Mouse (Mus musculus) heart, adult 11 months (tissue): ENCODE results near the gene Zfp93.
"Not testable (repeated sequence)": the region's sequence is repeated elsewhere in the genome, so short reads cannot be mapped to it uniquely, and the experiment has no call there.

Experiments
- DNase-seq: peaks from one replicate; pipeline ENCODE4 v3.0.0; 2022

The Zfp93 gene

GRCm38 (mm10) chr7:24270288-24270672 lies at the start of gene Zfp93:
TSS of gene Zfp93 (plus strand) at chr7:24270420.
- peak; percentile 98 for DNase-seq

GRCm38 (mm10) chr7:24237040-24237791 lies 33.0 kb upstream of the Zfp93 start, which contains the start of gene Zfp109:
TSS of gene Zfp109 (minus strand) at chr7:24237560.
- DNase-seq: peak; percentile 95

- DNase-seq: peak; percentile 85
Observed at GRCm38 (mm10) chr7:24253779-24254615, 16.2 kb upstream of the Zfp93 start.

GRCm38 (mm10) chr7:24254633-24255474 lies 15.4 kb upstream of the Zfp93 start, which contains the start of gene Zfp108:
TSS of gene Zfp108 (plus strand) at chr7:24254794.
- peak; percentile 98 for DNase-seq

DNA sequence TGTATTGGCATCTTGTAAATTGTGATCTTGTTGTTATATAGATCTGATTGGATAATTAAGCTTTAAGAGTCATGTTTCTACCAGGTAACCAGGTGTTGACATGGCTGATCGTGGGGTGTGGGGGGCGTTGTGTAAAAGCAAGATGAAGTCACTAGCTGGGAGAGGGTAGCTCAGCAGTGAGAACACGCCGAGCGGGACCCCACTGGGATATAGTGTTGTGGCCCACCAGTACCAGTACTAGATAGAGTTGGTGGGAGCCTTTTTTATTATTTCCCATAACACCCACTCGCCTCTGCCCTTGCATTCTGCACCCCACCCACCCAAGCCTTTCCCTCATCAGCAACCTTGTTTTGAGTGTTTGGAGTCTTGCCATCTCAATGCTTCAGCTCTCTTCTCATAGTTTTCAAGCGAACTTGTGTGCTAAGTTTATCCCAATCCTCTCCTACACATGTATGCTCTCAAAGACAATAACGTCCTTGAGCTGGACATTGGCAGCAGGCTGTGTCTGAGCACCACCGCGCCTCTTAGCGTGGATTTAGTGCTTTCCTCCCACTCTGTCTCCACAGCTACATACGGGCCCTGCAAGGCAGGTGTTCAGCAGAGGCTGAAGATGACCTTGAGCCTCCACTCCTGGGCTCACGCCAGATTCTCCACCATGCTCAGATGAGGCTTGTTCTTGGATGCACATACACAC lies 10.8 kb upstream of the Zfp93 start:
- peak; percentile 81 for DNase-seq

GRCm38 (mm10) chr7:24260000-24260312 lies 10.3 kb upstream of the Zfp93 start:
- no peak for DNase-seq

GRCm38 (mm10) chr7:24268176-24269155 lies 1.8 kb upstream of the Zfp93 start:
- no peak for DNase-seq

DNA sequence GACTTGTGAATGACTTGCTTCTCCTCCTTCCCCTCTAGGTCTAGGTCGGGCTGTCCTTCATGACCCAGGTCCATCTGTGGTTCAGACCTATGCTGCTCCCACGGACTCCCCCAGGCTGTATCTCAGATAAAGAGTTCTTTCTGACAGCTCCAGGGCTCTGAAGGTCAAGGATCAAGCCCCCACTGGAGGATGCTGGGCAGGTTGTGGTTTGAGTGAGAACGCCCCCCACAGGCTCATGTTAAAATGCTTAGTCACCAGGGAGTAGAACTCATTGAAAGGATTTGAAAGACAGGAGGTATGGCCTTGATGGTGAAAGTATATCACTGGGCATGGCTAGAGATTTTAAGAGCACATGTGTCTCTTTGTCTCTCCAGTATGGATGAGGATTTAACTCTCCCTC lies 964 bp upstream of the Zfp93 start:
- peak; percentile 82 for DNase-seq

DNA sequence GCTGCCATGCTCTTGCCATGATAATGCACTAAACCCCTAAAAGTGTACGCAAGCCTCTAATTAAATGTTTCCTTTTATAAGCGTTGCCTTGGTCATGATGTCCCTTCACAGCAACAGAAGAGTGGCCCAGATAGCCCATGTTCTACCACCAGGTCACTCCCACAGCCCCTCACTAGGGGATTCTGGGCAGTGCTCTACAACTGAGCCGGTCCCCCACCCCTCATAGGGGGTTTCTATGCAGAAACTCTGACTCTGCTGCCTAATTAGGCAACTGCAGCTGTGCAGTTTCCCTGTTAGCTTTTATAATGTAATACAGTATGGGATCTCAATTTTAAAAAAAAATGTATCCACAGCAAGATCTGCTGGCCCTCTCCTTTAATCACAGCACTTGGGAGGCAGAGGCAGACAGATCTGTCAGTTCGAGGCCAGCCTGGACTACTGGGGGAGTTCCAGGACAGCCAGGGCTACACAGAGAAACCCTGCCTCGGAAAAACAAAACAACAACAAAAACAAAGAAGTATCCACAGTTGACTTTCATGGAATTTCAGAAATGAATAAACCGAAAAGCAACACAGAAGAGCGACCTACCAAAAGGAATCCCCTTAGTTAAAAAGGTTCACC lies 443 bp upstream of the Zfp93 start:
- no peak for DNase-seq

DNA sequence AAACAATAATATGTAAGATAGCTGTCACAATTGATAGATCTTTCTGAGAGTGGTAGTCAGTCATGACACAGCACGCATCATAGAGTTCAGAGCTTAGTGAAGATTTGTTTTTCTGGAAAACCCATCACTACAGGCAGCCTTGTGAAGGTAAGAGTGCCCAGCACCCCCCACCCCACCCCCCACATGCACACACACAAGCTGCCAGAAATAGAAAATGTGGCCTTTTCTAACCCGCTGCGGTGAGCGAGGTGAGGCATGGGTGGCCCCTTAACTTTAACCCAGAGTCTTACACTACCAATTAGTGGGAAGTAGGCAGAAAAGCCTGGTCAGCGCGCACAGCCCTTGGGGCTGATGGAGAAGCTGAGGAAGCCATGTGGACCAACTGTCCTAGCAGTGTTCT lies 971 bp downstream of the Zfp93 start:
- DNase-seq: no peak

GRCm38 (mm10) chr7:24274456-24274855 lies 4.2 kb downstream of the Zfp93 start:
- no peak for DNase-seq

- not testable (repeated sequence) for DNase-seq
Observed at GRCm38 (mm10) chr7:24278771-24279170, 8.6 kb downstream of the Zfp93 start.

DNA sequence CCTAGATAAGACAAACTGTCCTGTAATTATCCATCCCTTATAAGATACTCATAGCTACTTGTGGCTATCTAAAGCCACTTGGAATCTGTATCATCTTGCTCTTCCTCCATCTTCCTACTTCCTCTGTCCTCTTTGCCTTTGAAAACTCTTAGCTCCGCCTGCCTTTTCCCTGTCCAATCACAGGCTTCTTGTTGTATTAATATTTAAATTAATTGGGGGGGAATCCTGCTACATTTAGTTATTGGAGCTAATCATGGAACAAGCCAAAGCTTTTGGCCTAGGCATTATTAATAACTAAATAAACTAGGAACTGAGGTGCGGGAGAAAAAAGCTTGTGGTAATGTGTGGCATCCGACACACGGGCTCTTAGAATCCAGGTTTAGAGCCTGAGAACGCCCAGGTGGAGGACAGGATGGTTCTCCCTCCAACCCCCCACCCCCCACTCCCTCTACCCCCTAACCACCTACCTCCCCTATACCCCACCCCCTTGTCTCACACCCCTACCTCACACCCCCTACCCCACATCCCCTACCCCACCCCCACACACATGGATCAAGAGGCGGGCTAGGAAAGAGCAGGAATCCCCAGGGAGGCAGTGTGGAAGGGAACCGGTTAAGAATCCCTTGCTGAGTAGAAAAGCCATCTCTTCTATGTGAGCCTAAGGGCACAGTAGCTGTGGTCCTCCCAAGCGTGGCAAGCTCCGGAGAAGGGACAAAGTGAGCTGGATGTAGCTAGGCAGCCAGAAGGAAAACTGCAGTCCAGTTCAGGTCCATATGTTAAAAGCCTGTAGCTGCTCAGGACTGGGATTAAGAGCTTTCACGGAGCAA lies 10.0 kb downstream of the Zfp93 start:
- DNase-seq: peak; percentile 5

DNA sequence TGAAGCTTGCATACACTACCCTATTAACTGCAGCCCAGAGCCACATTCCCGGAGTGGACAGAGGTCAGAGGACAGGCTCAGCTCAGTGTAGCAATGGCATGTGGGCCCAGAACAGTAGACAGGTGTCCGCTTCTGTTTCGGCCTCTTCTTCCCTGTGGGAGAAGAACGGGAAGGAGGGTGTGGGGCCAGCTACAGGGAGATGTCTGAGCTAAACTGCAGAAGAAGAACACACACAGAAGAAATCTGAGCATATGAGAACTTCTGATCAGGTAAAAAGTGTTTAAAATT lies 10.6 kb downstream of the Zfp93 start:
- peak; percentile 79 for DNase-seq

GRCm38 (mm10) chr7:24286090-24286489 lies 15.9 kb downstream of the Zfp93 start:
- DNase-seq: peak; percentile 13

DNA sequence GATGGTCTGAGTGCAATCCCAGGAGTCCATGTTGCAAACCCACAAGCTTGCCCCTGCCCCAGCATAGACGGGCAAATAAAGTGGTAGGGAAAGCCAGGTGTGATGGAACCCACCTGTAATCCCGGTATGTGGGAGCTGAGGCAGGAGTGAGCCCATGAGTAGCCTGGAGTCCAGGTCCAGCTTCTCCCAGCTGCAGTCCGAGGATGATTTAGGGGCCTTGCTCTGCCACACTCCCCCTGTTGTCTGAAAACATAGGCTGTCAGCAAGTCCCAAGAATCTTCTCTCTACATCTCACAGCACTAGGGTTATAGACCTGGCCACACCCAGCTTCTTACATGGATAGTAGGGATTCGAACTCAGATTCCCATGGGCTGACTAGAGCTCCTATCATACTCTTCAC lies 16.7 kb downstream of the Zfp93 start:
- DNase-seq: peak; percentile 79

- no peak for DNase-seq
Observed at GRCm38 (mm10) chr7:24287670-24288069, 17.4 kb downstream of the Zfp93 start.

DNA sequence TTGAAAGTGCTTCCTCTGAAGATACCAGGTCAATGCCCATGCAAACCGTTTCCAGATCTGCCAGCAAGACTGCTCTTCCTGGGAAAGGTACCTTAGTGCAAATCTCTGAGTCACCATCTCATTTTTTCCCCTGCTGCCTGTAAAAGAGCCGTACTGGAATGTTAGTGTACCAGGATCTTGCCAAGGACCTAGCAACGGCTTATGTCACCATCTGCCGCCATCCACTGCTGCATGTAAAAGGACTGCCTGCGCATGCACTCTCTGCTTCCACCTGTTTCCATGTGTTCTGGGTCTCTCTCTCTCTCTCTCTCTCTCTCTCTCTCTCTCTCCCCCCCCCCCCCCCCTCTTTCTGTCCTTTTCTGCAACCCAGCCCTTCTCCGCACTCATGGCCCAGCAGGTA lies 18.3 kb downstream of the Zfp93 start:
- DNase-seq: peak; percentile 4

- peak; percentile 60 for DNase-seq
Observed at GRCm38 (mm10) chr7:24290106-24290693, 20.0 kb downstream of the Zfp93 start.
